Mouse (Mus musculus): Measurements from ENCODE around the gene Chsy1. TPM values are rescaled to one million over a fixed set of nuclear protein-coding genes. Genes with fewer than 3 reads are reported as not detected.

Chsy1 gene
- total and polyA plus RNA-seq, 2 experiments: 1.3 to 3.4 TPM

DNA sequence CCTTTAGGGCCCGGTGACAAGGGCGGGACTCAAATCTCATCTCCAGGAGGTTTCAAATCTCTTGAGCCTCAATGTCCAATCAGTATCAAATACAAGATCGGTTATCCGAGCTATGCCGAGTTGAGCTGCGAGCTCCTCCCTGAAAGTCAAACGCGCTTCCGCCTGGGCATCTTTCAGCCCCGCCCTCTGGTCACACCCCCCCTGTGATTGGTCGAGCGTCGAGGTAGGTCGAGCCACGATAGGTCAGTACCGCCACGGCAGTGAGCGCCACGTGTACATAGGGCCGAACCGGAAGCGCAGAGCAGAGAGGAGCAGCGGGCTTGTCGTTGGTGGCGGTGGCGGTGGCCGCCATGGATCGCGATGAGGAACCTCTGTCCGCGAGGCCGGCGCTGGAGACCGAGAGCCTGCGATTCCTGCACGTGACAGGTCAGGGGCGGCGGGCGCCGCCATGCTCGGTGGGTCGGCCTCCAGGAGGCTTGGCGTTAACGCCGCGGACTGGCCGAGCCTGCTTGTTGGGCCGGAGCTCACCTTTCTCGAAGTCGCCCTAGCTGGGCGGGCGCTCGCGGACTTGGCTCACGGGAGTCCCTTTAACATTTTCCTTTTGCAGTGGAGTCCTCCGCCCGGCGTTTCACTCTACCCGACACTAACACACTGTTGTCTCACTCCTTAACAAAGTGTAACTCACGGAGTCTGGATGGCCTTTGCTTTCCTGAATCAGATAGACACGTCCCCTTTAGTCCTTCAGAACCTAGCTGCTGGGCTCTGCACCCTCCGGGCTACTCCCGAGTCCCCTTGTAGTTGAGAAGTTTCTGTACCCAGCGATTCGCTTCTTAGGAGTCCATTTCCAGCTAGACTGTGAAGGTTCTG is 29.7 kb upstream of the Chsy1 start, which contains the start of gene Selenos:
Gene Selenos, plus strand, starts transcription at position 286 of the 867 bp plus-strand sequence.
- peak; percentile 98 for DNase-seq (ENCODE audit: extremely low read depth, low read depth, low spot score)
- Histone ChIP-seq H3K4me3 (ENCODE audit: insufficient read depth, low read depth, low read length) (peak within 1 kb of the TSS; percentile 76), H3K9ac (ENCODE audit: low read depth, low read length) (peak within 1 kb of the TSS; percentile 84), H3K27ac (replicated peaks; ENCODE audit: insufficient read depth, low read depth, low read length) (peak within 1 kb of the TSS; percentile 81), H3K4me1 (ENCODE audit: control insufficient read depth, insufficient read depth, low read length) (peaks cover 23% of the 10 kb centered on the region), H3K36me3 (ENCODE audit: control insufficient read depth, insufficient read depth, low read length) (peaks cover 34% of the 10 kb centered on the region), H3K79me2 (ENCODE audit: control insufficient read depth, insufficient read depth, low read length) (peaks cover 4% of the 10 kb centered on the region; the same call in 1 of the 2 replicates), H3K27me3 (ENCODE audit: control insufficient read depth, insufficient read depth, low read length) (no peaks in the 10 kb centered on the region)
- peak; percentile 95 for TF ChIP-seq POLR2A (IDR thresholded peaks at IDR 0.05; ENCODE audit: extremely low read depth, insufficient read depth, low read length)
- no peak for TF ChIP-seq CTCF (IDR thresholded peaks at IDR 0.05; ENCODE audit: low read depth, low read length)
- WGBS: under 1% methylated on average over 65 of the region's 65 CpGs

DNA sequence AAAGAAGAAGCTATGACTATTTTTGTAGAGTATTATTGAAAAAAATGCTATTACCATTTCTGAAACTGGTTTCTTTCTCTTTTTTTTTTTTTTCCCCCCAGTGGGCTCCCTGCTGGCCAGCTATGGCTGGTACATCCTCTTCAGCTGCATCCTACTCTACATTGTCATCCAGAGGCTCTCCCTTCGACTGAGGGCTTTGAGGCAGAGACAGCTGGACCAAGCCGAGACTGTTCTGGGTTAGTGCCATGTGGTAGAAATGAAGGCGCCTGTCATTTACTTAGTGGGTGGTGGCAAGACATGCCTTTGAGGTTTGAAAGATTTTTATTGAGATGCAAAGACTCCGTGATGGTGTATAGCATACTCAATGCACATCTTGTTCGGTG is 29.1 kb upstream of the Chsy1 start:
- WGBS: 27% methylated on average over 5 of the region's 5 CpGs
- H3K27me3 ChIP-seq (ENCODE audit: control insufficient read depth, insufficient read depth, low read length): no peaks in the 10 kb centered on the region
- H3K9ac ChIP-seq (ENCODE audit: low read depth, low read length): peak overlapping the region; percentile 84; the same call in 1 of the 2 replicates
- H3K4me1 ChIP-seq (ENCODE audit: control insufficient read depth, insufficient read depth, low read length): peaks cover 24% of the 10 kb centered on the region
- peak overlapping the region; percentile 76 for H3K4me3 ChIP-seq (ENCODE audit: insufficient read depth, low read depth, low read length)
- peaks cover 4% of the 10 kb centered on the region; the same call in 1 of the 2 replicates for H3K79me2 ChIP-seq (ENCODE audit: control insufficient read depth, insufficient read depth, low read length)
- H3K27ac ChIP-seq (replicated peaks; ENCODE audit: insufficient read depth, low read depth, low read length): no peak overlapping the region
- DNase-seq (ENCODE audit: extremely low read depth, low read depth, low spot score): no peak
- TF ChIP-seq POLR2A (IDR thresholded peaks at IDR 0.05; ENCODE audit: extremely low read depth, insufficient read depth, low read length): no peak
- H3K36me3 ChIP-seq (ENCODE audit: control insufficient read depth, insufficient read depth, low read length): peaks cover 33% of the 10 kb centered on the region

DNA sequence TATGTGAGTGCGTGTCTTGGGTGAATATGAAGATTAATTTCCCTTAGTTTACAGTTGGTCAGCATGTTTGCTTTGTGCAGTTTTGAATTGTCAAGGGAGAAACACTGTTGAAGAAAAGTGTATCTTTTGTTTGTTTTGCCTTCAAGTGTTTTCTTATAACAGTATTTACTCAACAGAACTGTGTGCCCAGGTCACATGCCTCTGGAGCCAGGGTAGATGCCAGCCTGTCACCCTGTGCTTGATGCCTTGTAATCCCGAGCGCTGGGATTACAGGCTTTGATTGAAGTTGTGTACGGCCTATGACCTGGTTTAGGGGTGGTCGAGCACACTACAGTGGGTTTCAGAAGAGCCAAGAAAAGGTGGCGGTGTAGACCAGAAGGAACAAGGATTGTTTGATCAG is 25.6 kb upstream of the Chsy1 start:
- no peak overlapping the region for H3K27ac ChIP-seq (replicated peaks; ENCODE audit: insufficient read depth, low read depth, low read length)
- H3K36me3 ChIP-seq (ENCODE audit: control insufficient read depth, insufficient read depth, low read length): peaks cover 59% of the 10 kb centered on the region
- peak; percentile 64 for DNase-seq (ENCODE audit: extremely low read depth, low read depth, low spot score)
- no peaks in the 10 kb centered on the region for H3K27me3 ChIP-seq (ENCODE audit: control insufficient read depth, insufficient read depth, low read length)
- H3K4me1 ChIP-seq (ENCODE audit: control insufficient read depth, insufficient read depth, low read length): peaks cover 10% of the 10 kb centered on the region
- H3K79me2 ChIP-seq (ENCODE audit: control insufficient read depth, insufficient read depth, low read length): peaks cover 4% of the 10 kb centered on the region; the same call in 1 of the 2 replicates
- no peak overlapping the region for H3K9ac ChIP-seq (ENCODE audit: low read depth, low read length)
- H3K4me3 ChIP-seq (ENCODE audit: insufficient read depth, low read depth, low read length): no peak overlapping the region
- WGBS: 59% methylated on average over 6 of the region's 6 CpGs
- TF ChIP-seq CTCF (IDR thresholded peaks at IDR 0.05; ENCODE audit: low read depth, low read length) (no peak), POLR2A (IDR thresholded peaks at IDR 0.05; ENCODE audit: extremely low read depth, insufficient read depth, low read length) (no peak)

DNA sequence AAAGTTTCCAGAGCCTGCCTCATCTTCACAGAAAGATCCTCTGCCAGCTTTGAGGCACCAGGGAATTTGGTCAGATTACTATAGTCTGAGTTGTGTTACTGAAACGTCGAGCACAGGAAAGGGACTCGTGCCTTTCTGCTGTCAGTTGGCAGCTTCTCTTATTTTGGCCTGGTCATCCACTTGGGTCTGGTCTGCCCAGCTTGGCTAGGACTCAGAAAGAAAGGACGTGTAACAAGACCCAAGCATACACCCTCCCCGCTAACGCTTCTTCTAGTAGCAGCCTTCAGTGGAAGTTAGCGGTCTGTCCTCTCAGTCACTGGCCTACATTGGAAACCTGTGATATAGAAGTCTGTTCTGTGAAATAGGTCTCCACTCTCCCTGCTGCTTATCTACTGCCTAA is 24.8 kb upstream of the Chsy1 start:
- Histone ChIP-seq H3K4me1 (ENCODE audit: control insufficient read depth, insufficient read depth, low read length) (peaks cover 9% of the 10 kb centered on the region), H3K36me3 (ENCODE audit: control insufficient read depth, insufficient read depth, low read length) (peaks cover 65% of the 10 kb centered on the region), H3K27ac (replicated peaks; ENCODE audit: insufficient read depth, low read depth, low read length) (no peak overlapping the region), H3K4me3 (ENCODE audit: insufficient read depth, low read depth, low read length) (no peak overlapping the region), H3K79me2 (ENCODE audit: control insufficient read depth, insufficient read depth, low read length) (peaks cover 4% of the 10 kb centered on the region; the same call in 1 of the 2 replicates), H3K9ac (ENCODE audit: low read depth, low read length) (no peak overlapping the region), H3K27me3 (ENCODE audit: control insufficient read depth, insufficient read depth, low read length) (no peaks in the 10 kb centered on the region)
- TF ChIP-seq POLR2A (IDR thresholded peaks at IDR 0.05; ENCODE audit: extremely low read depth, insufficient read depth, low read length): no peak
- TF ChIP-seq CTCF (IDR thresholded peaks at IDR 0.05; ENCODE audit: low read depth, low read length): no peak
- WGBS: 41% methylated on average over 7 of the region's 7 CpGs
- DNase-seq (ENCODE audit: extremely low read depth, low read depth, low spot score): peak; percentile 44

DNA sequence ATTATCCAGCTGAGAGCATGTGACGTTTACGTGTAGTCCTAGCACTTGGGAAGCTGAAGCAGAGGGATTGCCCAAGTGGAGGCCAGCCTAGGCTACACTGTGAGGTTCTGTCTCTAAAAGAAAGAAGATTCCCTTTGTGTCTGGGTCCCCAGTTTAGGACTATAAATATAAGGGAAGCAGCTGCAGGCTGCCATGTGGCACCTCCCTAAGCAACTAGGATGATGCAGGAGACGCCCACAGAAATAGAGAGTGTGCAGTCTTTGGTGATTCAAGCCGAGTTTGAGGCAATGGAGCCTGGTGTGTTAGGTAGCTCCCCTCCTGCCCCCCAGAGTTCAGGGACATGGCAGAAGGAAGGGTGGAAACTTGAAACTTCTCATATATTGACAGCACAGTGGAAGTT is 21.7 kb upstream of the Chsy1 start:
- no peak for DNase-seq (ENCODE audit: extremely low read depth, low read depth, low spot score)
- H3K4me1 ChIP-seq (ENCODE audit: control insufficient read depth, insufficient read depth, low read length): peaks cover 4% of the 10 kb centered on the region; the same call in 1 of the 2 replicates
- 94% methylated on average over 4 of the region's 4 CpGs for WGBS

DNA sequence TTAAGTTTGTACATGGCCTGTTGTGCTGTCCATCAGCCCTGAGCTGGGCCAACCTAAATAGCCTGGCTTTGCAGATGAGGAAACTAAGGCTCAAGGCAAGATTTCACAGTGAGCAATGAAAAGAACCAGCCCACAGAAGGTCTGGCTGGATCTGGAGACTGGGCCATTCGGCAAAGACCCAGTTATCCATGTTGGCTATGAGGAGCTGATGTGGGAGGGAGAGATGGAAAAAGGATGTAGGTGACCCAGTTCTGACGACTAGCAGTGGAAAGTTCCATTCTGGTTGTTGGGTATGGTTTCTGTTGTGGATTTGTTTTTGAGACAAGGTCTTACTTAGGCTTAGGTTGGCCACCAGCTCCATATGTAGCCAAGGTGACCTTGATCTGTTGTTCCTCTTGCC is 21.2 kb upstream of the Chsy1 start:
- DNase-seq (ENCODE audit: extremely low read depth, low read depth, low spot score): no peak
- TF ChIP-seq POLR2A (IDR thresholded peaks at IDR 0.05; ENCODE audit: extremely low read depth, insufficient read depth, low read length) (no peak), CTCF (IDR thresholded peaks at IDR 0.05; ENCODE audit: low read depth, low read length) (no peak)
- H3K4me1 ChIP-seq (ENCODE audit: control insufficient read depth, insufficient read depth, low read length): peaks cover 4% of the 10 kb centered on the region; the same call in 1 of the 2 replicates
- no peak overlapping the region for H3K9ac ChIP-seq (ENCODE audit: low read depth, low read length)
- H3K27ac ChIP-seq (replicated peaks; ENCODE audit: insufficient read depth, low read depth, low read length): no peak overlapping the region
- H3K27me3 ChIP-seq (ENCODE audit: control insufficient read depth, insufficient read depth, low read length): no peaks in the 10 kb centered on the region
- no peaks in the 10 kb centered on the region; the same call in 1 of the 2 replicates for H3K79me2 ChIP-seq (ENCODE audit: control insufficient read depth, insufficient read depth, low read length)
- H3K36me3 ChIP-seq (ENCODE audit: control insufficient read depth, insufficient read depth, low read length): peaks cover 67% of the 10 kb centered on the region
- H3K4me3 ChIP-seq (ENCODE audit: insufficient read depth, low read depth, low read length): no peak overlapping the region
- WGBS: 80% methylated on average over 2 of the region's 2 CpGs

More for the DNA sequence above, 21.7 kb upstream of the Chsy1 start:
- no peak overlapping the region for H3K4me3 ChIP-seq (ENCODE audit: insufficient read depth, low read depth, low read length)
- no peaks in the 10 kb centered on the region; the same call in 1 of the 2 replicates for H3K79me2 ChIP-seq (ENCODE audit: control insufficient read depth, insufficient read depth, low read length)
- H3K27me3 ChIP-seq (ENCODE audit: control insufficient read depth, insufficient read depth, low read length): no peaks in the 10 kb centered on the region
- TF ChIP-seq POLR2A (IDR thresholded peaks at IDR 0.05; ENCODE audit: extremely low read depth, insufficient read depth, low read length) (no peak), CTCF (IDR thresholded peaks at IDR 0.05; ENCODE audit: low read depth, low read length) (no peak)
- no peak overlapping the region for H3K27ac ChIP-seq (replicated peaks; ENCODE audit: insufficient read depth, low read depth, low read length)
- no peak overlapping the region for H3K9ac ChIP-seq (ENCODE audit: low read depth, low read length)
- peaks cover 70% of the 10 kb centered on the region for H3K36me3 ChIP-seq (ENCODE audit: control insufficient read depth, insufficient read depth, low read length)

Data from liver, adult 2 months (tissue).